Mouse (Mus musculus): ENCODE measurements at regions not wholly inside any gene's neighbourhood (a gene's known extent, or its start where the extent isn't known, plus 50 kb on each side); places are given as distances from the start of the nearest gene placed in this dataset.

- in situ Hi-C loops (cut with MboI, MseI) = loop anchor here (5.0 kb wide), 1 partner anchor 71 kb away; the partner anchor contains the start of gene Rgs1
Measured at GRCm38 (mm10) chr1:144318289-144318688, 69.2 kb upstream of the Rgs1 start.

- in situ Hi-C loops (cut with MboI, MseI) = loop anchor here (5.0 kb wide), 1 partner anchor 70 kb away; the partner anchor contains the start of gene Rgs1
Measured at GRCm38 (mm10) chr1:144317560-144317959, 68.5 kb upstream of the Rgs1 start.

DNA sequence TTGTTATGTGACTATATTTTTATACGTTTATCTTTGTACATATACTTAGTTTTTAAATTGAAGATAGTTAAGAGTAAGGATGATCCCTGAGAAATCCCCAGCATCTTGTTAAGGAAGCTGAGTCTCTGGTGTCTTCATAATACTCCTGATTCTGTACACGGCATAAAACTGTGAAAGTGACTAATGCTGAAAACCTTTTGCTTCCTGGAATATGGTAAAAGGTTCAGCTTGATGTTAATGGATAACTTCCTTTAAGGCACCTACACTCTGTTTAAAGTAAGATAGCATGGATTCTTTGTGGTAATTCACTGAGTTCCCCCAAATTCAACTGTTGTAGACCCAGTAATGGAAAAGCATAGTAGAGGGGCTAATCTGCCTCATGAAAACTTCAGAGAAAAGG is 67.2 kb upstream of the Rgs1 start:
- in situ Hi-C loops (cut with MboI, MseI) = loop anchor here (5.0 kb wide), 1 partner anchor 69 kb away; the partner anchor contains the start of gene Rgs1

- in situ Hi-C loops (cut with MboI, MseI) = no loop called here
Measured at GRCm38 (mm10) chr1:144314382-144314781, 65.3 kb upstream of the Rgs1 start.

DNA sequence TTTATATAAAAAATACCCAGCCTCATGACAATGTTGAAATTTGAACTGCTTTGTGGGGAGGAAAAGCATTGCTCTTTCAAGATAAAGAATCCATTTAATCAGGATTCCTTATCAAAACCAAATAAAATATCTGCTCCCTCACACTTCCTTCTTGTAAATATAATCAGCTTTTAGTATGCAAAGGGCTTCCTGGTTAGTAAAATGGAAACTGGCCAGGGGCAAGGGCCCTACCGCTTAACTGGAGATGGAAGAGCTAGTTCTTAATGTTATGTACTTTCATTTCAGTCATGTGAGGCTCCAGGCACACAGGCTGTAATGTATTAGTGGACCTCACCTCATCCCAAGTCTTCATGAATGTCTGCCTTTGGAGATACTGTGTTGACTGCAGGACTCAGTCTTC is 64.3 kb upstream of the Rgs1 start:
- in situ Hi-C loops (cut with MboI, MseI) = no loop called here

DNA sequence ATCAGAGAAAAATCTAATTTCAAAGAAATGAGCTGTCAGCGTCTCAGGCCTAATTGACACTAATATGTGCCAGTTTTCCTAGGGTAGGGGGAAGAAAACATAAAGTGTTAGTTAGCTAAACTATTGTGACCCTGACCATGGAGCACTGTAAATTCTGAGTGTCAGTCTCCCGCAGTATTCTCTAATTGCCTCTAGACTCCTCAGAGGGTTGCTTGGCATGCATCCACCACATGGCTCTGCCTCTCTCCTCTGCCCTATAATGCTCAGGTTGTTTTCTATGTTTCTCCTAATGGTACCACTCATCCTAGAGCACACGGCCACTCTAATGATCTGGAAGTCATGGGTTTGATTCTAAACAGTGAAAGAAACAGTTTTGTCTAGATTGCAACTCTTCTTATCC is 60.9 kb upstream of the Rgs1 start:
- in situ Hi-C loops (cut with MboI, MseI) = no loop called here

DNA sequence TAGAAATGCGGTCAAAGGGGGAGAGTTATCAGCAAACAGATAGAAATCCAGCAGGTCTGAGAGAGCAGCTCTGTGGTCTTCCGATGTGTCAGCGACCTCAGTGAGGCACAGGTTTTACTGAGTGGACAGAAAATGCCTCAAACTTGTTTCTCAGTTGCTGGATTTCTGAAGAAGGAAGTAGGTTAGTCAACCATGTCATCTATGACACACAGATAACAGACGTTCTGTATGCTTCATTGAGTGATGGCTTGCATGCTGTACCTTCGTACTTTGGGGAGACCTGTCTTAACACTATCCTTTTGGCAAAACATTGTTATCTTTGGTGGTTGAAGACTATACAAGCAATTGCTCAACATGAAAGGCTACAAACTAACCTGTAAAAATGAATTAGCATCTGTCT is 59.3 kb upstream of the Rgs1 start:
- in situ Hi-C loops (cut with MboI, MseI) = no loop called here

GRCm38 (mm10) chr1:144307854-144308285 is 58.8 kb upstream of the Rgs1 start:
- in situ Hi-C loops (cut with MboI, MseI) = no loop called here

- in situ Hi-C loops (cut with MboI, MseI) = no loop called here
Measured at GRCm38 (mm10) chr1:144307017-144307853, 58.2 kb upstream of the Rgs1 start.

DNA sequence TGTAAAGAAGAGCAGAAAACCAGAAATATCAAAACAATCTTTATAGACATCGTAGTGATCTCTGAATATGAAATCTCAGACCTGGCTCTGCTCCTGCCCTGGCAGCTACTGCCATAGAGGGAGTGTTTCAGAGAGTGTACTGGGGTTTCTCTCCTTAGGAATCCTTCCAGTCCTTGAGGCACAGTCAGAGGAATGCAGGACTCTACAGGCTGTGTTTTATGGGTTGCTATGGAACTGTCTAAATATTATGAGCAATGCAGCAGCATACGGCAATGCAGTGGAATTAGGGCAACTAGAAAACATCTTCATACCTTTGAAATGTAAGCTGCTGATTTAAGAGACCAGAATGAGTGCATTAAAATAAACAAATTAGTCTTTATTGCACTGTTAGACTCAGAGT is 57.2 kb upstream of the Rgs1 start:
- in situ Hi-C loops (cut with MboI, MseI) = no loop called here

- in situ Hi-C loops (cut with MboI, MseI) = no loop called here
Measured at GRCm38 (mm10) chr1:144300670-144301069, 51.6 kb upstream of the Rgs1 start.
